Mouse (Mus musculus) lung, adult 18-20 months (tissue): Measurements from ENCODE around the gene Fitm2.
A peak's percentile ranks its signal among the peaks of the same experiment; 100 is the strongest.
"Not testable (repeated sequence)": the region's sequence is repeated elsewhere in the genome, so short reads cannot be mapped to it uniquely, and the experiment has no call there.

Experiments
- DNase-seq, 2 experiments: peaks; one replicate each; pipeline ENCODE4 v3.0.0; 2022; ENCODE audit warnings: mixed read lengths in 2 of 2

Fitm2 gene

GRCm38 (mm10) chr2:163462801-163463200 lies 9.6 kb downstream of the Fitm2 start:
- DNase-seq: no peak

GRCm38 (mm10) chr2:163462386-163462785 lies 10.0 kb downstream of the Fitm2 start:
- no peak for DNase-seq

GRCm38 (mm10) chr2:163461307-163461706 lies 11.1 kb downstream of the Fitm2 start:
- DNase-seq: not testable (repeated sequence)

GRCm38 (mm10) chr2:163460622-163461021 lies 11.8 kb downstream of the Fitm2 start:
- DNase-seq: no peak

GRCm38 (mm10) chr2:163459380-163459779 lies 13.0 kb downstream of the Fitm2 start:
- DNase-seq: no peak

- DNase-seq: no peak
These were observed 13.7 kb downstream of the Fitm2 start for GRCm38 (mm10) chr2:163458539-163459265.

- DNase-seq: no peak
These were observed 19.1 kb downstream of the Fitm2 start for GRCm38 (mm10) chr2:163453378-163453777.

GRCm38 (mm10) chr2:163452738-163453137 lies 19.7 kb downstream of the Fitm2 start:
- DNase-seq: no peak

GRCm38 (mm10) chr2:163450668-163451295 lies 21.6 kb downstream of the Fitm2 start:
- DNase-seq: no peak

GRCm38 (mm10) chr2:163449276-163449675 lies 23.2 kb downstream of the Fitm2 start:
- DNase-seq: no peak

GRCm38 (mm10) chr2:163447375-163447774 lies 25.1 kb downstream of the Fitm2 start:
- no peak for DNase-seq

- no peak for DNase-seq
These were observed 28.4 kb downstream of the Fitm2 start for GRCm38 (mm10) chr2:163444017-163444416.

GRCm38 (mm10) chr2:163443543-163443942 lies 28.9 kb downstream of the Fitm2 start:
- DNase-seq: no peak

- DNase-seq: no peak
These were observed 32.9 kb downstream of the Fitm2 start for GRCm38 (mm10) chr2:163439488-163439887.

- DNase-seq: peak in 1 of 2 experiments; percentile 21
These were observed 33.6 kb downstream of the Fitm2 start for GRCm38 (mm10) chr2:163438619-163439451.

- no peak for DNase-seq
These were observed 34.2 kb downstream of the Fitm2 start, which contains the start of gene Gdap1l1 for GRCm38 (mm10) chr2:163438246-163438618. TSS of gene Gdap1l1 (plus strand) at chr2:163438476.

GRCm38 (mm10) chr2:163437800-163438199 lies 34.6 kb downstream of the Fitm2 start:
- no peak for DNase-seq

GRCm38 (mm10) chr2:163433971-163434370 lies 38.5 kb downstream of the Fitm2 start:
- no peak for DNase-seq

GRCm38 (mm10) chr2:163431289-163431688 lies 41.1 kb downstream of the Fitm2 start:
- DNase-seq: peak in 1 of 2 experiments; percentile 16

- peak in 1 of 2 experiments; percentile 49 for DNase-seq
These were observed 44.0 kb downstream of the Fitm2 start for GRCm38 (mm10) chr2:163428346-163429011.

GRCm38 (mm10) chr2:163424597-163424996 lies 47.8 kb downstream of the Fitm2 start, which contains the start of gene Oser1:
TSS of gene Oser1 (minus strand) at chr2:163424697.
- DNase-seq: no peak

- no peak for DNase-seq
These were observed 49.4 kb downstream of the Fitm2 start for GRCm38 (mm10) chr2:163422895-163423660.
